Mouse (Mus musculus): Measurements from ENCODE around the gene Fam20a. TPM values are rescaled to one million over a fixed set of nuclear protein-coding genes. Genes with fewer than 3 reads are reported as not detected.

Gene Fam20a
- polyA plus RNA-seq, 1 experiment from 2014 or later: 1.3 TPM

DNA sequence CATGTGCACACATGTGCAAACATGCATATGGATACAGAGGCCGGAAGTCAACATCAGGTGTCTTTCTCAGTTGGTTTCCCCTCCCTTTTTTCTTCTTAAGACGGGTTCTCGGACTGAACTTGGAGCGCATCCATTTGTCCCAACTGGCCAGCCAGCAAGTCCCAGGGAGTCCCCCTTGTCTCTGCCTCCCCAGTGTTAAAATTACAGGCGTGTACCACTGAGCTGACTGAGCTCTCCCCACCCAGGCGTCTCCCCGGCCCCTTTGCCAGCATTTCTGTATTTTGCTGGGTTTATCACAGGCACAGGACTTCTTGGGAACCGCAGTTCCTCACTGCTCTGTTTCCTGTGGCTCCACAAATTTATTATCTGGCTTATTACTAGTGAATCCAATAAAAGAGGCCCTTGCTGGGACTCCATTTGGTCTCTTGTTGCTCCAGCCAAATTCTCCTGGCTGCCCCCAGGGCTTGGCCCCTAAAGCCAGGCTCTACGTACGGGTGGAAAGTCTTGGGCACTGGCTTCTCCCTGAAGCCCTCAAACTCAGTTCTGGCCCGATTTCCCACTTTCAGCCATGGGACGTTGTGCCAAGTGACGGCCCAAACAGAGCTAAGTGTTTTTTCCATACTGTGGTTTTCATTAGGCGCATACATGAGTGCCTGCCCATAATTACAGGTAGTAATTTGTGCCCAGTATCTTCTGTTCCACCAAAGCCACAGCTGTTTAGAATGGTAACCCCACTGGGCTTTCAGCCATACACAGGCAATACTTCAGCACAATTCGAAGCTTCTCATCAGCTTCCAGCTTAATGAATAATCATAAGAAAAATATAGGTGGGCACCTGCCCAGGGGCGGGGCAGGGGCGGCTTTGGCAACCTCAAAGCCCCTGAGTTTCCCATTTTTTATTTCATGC, 7.5 kb downstream of the Fam20a start:
- peak overlapping the region; percentile 31; the same call in 1 of the 2 replicates for H3K27ac ChIP-seq (replicated peaks; ENCODE audit: low read depth, low read length)
- no peak overlapping the region for H3K4me3 ChIP-seq (ENCODE audit: low read depth, low read length)
- DNase-seq (ENCODE audit: low spot score) (no peak), ATAC-seq (replicated peaks; ENCODE audit: insufficient number of reproducible peaks, low FRiP score, low TSS enrichment, low read depth) (no peak)
- WGBS: 72% methylated on average over 15 of the region's 17 CpGs
- H3K4me2 ChIP-seq (ENCODE audit: low read depth, low read length): no peak overlapping the region
- no peak overlapping the region for H3K9ac ChIP-seq (replicated peaks; ENCODE audit: low read length)
- no peaks in the 10 kb centered on the region for H3K36me3 ChIP-seq (replicated peaks; ENCODE audit: control insufficient read depth, insufficient read depth, low read depth, low read length)
- no peaks in the 10 kb centered on the region for H3K9me3 ChIP-seq (replicated peaks; ENCODE audit: control insufficient read depth, low read length)
- H3K27me3 ChIP-seq (ENCODE audit: control insufficient read depth, insufficient read depth, low read length): no peaks in the 10 kb centered on the region
- H3K4me1 ChIP-seq (ENCODE audit: control insufficient read depth, insufficient read depth, low read length): no peaks in the 10 kb centered on the region

DNA sequence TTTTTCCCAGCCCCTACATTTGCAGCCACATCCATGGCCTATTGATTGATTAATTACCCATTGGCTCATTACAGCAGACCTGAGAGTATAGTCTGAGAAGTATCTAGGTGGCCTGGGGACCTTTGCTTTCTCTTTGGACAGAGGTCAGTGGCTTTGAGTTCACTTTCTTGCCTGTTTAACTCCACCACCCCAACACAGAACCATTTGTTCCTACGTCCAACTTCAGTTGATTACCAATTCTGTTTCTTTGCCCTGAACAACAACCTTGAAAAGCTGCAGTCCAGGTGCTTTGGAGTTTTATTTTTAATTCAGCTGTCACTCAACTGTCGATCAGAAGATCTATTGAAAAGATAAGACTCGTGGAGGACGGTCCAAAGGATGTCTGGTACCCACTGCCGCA, 12.6 kb downstream of the Fam20a start:
- ATAC-seq (replicated peaks; ENCODE audit: insufficient number of reproducible peaks, low FRiP score, low TSS enrichment, low read depth): no peak
- no peak for DNase-seq (ENCODE audit: low spot score)
- Histone ChIP-seq H3K9ac (replicated peaks; ENCODE audit: low read length) (no peak overlapping the region), H3K36me3 (replicated peaks; ENCODE audit: control insufficient read depth, insufficient read depth, low read depth, low read length) (no peaks in the 10 kb centered on the region), H3K27me3 (ENCODE audit: control insufficient read depth, insufficient read depth, low read length) (no peaks in the 10 kb centered on the region), H3K4me2 (ENCODE audit: low read depth, low read length) (no peak overlapping the region), H3K4me1 (ENCODE audit: control insufficient read depth, insufficient read depth, low read length) (no peaks in the 10 kb centered on the region), H3K4me3 (ENCODE audit: low read depth, low read length) (no peak overlapping the region), H3K9me3 (replicated peaks; ENCODE audit: control insufficient read depth, low read length) (no peaks in the 10 kb centered on the region), H3K27ac (replicated peaks; ENCODE audit: low read depth, low read length) (no peak overlapping the region)
- WGBS: 89% methylated on average over 5 of the region's 5 CpGs

DNA sequence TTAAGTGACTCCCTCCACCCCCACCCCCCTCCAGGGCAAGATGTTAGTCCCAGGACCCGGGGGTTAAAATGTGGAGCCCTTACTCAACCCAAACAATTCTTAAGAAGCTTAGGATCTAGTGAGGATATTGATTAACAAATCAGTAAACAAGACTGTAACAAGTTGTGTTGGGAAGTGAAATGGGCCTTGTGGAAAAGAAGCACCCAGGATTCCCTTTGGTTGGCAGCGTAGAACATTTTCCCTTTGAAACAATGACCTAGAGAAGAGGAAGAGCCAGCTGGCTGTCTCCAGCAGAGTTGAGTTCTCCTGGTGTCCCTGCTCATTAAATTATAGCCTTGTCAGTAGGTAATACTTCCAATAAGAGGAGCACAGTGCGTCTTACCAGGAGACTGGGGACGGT, 13.3 kb downstream of the Fam20a start:
- H3K4me1 ChIP-seq (ENCODE audit: control insufficient read depth, insufficient read depth, low read length): no peaks in the 10 kb centered on the region
- WGBS: 94% methylated on average over 4 of the region's 4 CpGs
- no peak overlapping the region for H3K9ac ChIP-seq (replicated peaks; ENCODE audit: low read length)
- no peaks in the 10 kb centered on the region for H3K9me3 ChIP-seq (replicated peaks; ENCODE audit: control insufficient read depth, low read length)
- H3K27ac ChIP-seq (replicated peaks; ENCODE audit: low read depth, low read length): no peak overlapping the region
- H3K36me3 ChIP-seq (replicated peaks; ENCODE audit: control insufficient read depth, insufficient read depth, low read depth, low read length): no peaks in the 10 kb centered on the region
- no peak overlapping the region for H3K4me3 ChIP-seq (ENCODE audit: low read depth, low read length)
- H3K4me2 ChIP-seq (ENCODE audit: low read depth, low read length): no peak overlapping the region
- ATAC-seq (replicated peaks; ENCODE audit: insufficient number of reproducible peaks, low FRiP score, low TSS enrichment, low read depth): no peak
- DNase-seq (ENCODE audit: low spot score): no peak
- no peaks in the 10 kb centered on the region for H3K27me3 ChIP-seq (ENCODE audit: control insufficient read depth, insufficient read depth, low read length)

DNA sequence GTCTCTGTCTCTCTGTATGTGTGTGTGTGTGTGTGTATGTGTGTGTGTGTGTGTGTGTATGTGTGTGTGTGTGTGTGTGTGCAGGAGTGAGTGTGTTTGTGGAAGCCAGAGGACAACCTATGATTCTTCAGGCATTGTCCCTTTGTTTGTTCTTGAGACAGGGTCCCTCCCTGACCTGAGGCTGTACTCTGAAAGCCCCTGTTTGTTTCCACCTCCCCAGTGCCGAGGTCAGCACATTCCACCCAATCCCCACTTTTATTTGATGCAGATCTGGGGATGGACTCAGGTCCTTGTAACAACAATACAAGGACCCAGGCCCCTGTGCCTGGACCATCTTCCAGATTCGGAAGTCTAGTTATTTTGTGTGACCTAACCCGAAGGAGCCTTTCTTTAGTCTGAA, 14.6 kb downstream of the Fam20a start:
- Histone ChIP-seq H3K27me3 (ENCODE audit: control insufficient read depth, insufficient read depth, low read length) (no peaks in the 10 kb centered on the region), H3K9ac (replicated peaks; ENCODE audit: low read length) (no peak overlapping the region), H3K9me3 (replicated peaks; ENCODE audit: control insufficient read depth, low read length) (no peaks in the 10 kb centered on the region), H3K36me3 (replicated peaks; ENCODE audit: control insufficient read depth, insufficient read depth, low read depth, low read length) (no peaks in the 10 kb centered on the region), H3K4me3 (ENCODE audit: low read depth, low read length) (no peak overlapping the region), H3K4me2 (ENCODE audit: low read depth, low read length) (no peak overlapping the region), H3K27ac (replicated peaks; ENCODE audit: low read depth, low read length) (no peak overlapping the region), H3K4me1 (ENCODE audit: control insufficient read depth, insufficient read depth, low read length) (no peaks in the 10 kb centered on the region)
- WGBS: 55% methylated on average over 3 of the region's 3 CpGs
- DNase-seq (ENCODE audit: low spot score): no peak
- no peak for ATAC-seq (replicated peaks; ENCODE audit: insufficient number of reproducible peaks, low FRiP score, low TSS enrichment, low read depth)

DNA sequence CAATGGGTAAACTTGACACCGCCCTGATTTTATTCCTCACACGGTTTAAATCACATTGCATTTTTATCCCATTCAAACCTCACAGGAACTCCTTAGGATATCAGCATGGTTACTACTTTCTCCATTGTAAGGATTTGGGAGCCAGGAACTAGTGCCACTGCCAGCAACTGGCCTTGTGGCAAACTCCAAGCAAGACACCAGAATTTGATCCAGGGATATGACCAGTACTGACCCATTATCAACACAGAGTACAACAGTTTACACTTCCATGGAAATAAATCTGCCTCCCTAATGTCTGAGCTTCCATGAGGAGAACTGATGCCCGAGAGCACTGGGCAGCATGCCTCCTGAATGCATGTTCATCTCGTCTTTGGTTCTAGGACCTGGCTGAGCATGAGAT, 15.5 kb downstream of the Fam20a start:
- H3K4me2 ChIP-seq (ENCODE audit: low read depth, low read length): no peak overlapping the region
- H3K4me1 ChIP-seq (ENCODE audit: control insufficient read depth, insufficient read depth, low read length): no peaks in the 10 kb centered on the region
- no peak for ATAC-seq (replicated peaks; ENCODE audit: insufficient number of reproducible peaks, low FRiP score, low TSS enrichment, low read depth)
- H3K4me3 ChIP-seq (ENCODE audit: low read depth, low read length): no peak overlapping the region
- no peak overlapping the region for H3K9ac ChIP-seq (replicated peaks; ENCODE audit: low read length)
- H3K27me3 ChIP-seq (ENCODE audit: control insufficient read depth, insufficient read depth, low read length): no peaks in the 10 kb centered on the region
- WGBS: 81% methylated on average over 4 of the region's 4 CpGs
- DNase-seq (ENCODE audit: low spot score): no peak
- H3K36me3 ChIP-seq (replicated peaks; ENCODE audit: control insufficient read depth, insufficient read depth, low read depth, low read length): no peaks in the 10 kb centered on the region
- no peak overlapping the region for H3K27ac ChIP-seq (replicated peaks; ENCODE audit: low read depth, low read length)
- no peaks in the 10 kb centered on the region for H3K9me3 ChIP-seq (replicated peaks; ENCODE audit: control insufficient read depth, low read length)

- no peak overlapping the region for H3K4me2 ChIP-seq (ENCODE audit: low read depth, low read length)
- H3K9me3 ChIP-seq (replicated peaks; ENCODE audit: control insufficient read depth, low read length): no peaks in the 10 kb centered on the region
- H3K4me3 ChIP-seq (ENCODE audit: low read depth, low read length): no peak overlapping the region
- DNase-seq (ENCODE audit: low spot score) (no peak), ATAC-seq (replicated peaks; ENCODE audit: insufficient number of reproducible peaks, low FRiP score, low TSS enrichment, low read depth) (no peak)
- no peak overlapping the region for H3K27ac ChIP-seq (replicated peaks; ENCODE audit: low read depth, low read length)
- H3K4me1 ChIP-seq (ENCODE audit: control insufficient read depth, insufficient read depth, low read length): no peaks in the 10 kb centered on the region
- 70% methylated on average over 9 of the region's 9 CpGs for WGBS
- no peaks in the 10 kb centered on the region for H3K27me3 ChIP-seq (ENCODE audit: control insufficient read depth, insufficient read depth, low read length)
- H3K36me3 ChIP-seq (replicated peaks; ENCODE audit: control insufficient read depth, insufficient read depth, low read depth, low read length): no peaks in the 10 kb centered on the region
- H3K9ac ChIP-seq (replicated peaks; ENCODE audit: low read length): no peak overlapping the region
Measured at GRCm38 (mm10) chr11:109706055-109706412, 16.0 kb downstream of the Fam20a start.

DNA sequence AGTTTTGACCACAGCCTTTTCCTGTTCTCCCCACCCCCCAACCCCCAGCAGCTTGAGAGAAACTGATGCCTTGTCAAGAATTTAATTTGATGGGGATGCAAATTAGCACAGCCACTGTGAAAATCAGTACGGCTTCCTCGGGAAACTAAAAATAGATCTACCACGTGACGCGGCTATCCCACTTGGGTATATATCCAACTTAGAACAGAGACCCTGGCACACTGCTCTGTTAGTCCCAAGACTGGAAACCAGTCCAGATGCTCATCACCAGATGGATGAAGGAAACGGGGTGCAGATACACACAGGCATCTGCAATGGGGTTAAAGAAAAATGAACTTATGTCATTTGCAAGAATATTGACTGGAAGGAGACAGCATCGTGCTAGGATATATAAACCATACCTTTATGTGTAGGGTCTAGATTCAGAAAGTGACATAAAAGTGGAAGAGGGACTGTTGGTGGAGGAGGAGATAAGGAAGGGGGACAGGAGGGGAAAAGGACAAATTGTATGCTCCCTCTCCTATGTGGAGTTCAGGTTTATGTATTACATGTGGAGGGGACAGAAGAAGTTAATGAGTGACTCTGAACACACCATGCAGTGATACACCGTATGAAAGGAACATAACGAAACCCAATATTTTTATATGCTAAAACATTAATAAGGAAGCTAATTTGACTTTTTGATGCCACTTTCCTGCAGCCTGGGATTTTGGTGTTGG, 16.6 kb downstream of the Fam20a start:
- WGBS: 79% methylated on average over 9 of the region's 9 CpGs
- Histone ChIP-seq H3K4me1 (ENCODE audit: control insufficient read depth, insufficient read depth, low read length) (no peaks in the 10 kb centered on the region), H3K4me2 (ENCODE audit: low read depth, low read length) (no peak overlapping the region), H3K27me3 (ENCODE audit: control insufficient read depth, insufficient read depth, low read length) (no peaks in the 10 kb centered on the region), H3K9ac (replicated peaks; ENCODE audit: low read length) (no peak overlapping the region), H3K36me3 (replicated peaks; ENCODE audit: control insufficient read depth, insufficient read depth, low read depth, low read length) (no peaks in the 10 kb centered on the region), H3K27ac (replicated peaks; ENCODE audit: low read depth, low read length) (no peak overlapping the region), H3K4me3 (ENCODE audit: low read depth, low read length) (no peak overlapping the region), H3K9me3 (replicated peaks; ENCODE audit: control insufficient read depth, low read length) (no peaks in the 10 kb centered on the region)
- ATAC-seq (replicated peaks; ENCODE audit: insufficient number of reproducible peaks, low FRiP score, low TSS enrichment, low read depth): no peak
- DNase-seq (ENCODE audit: low spot score): no peak
